29 mouse cellular contexts compared by ENCODE assay signal in genomic region chr11:107135741-107136140, GRCm38 (mm10). TPM values are rescaled to one million over a fixed set of nuclear protein-coding genes. Genes with fewer than 3 reads are reported as not detected.
DNase-seq lines count a peak whose midpoint lies in the region; ATAC-seq lines count a peak whose summit lies in the region.
"Had no signal": no experiment of that assay in that cellular context is flagged by ENCODE, and none has a peak within 500 bp of the region (broad histone marks: within the 10 kb centered on the region; RNA-seq: fewer than 3 reads in every experiment).

No protein-coding gene starts in this region.

- no peak for ATAC-seq in embryonic facial prominence, embryonic 14.5 days (ENCODE audit: low read depth)
- ATAC-seq in granulocyte monocyte progenitor cell, adult 5-6 weeks (replicated peaks; ENCODE audit: poor library complexity, severe bottlenecking), result no peak
- ATAC-seq: forebrain, embryonic 13.5 days; intestine, embryonic 16.5 days; lung, postnatal 0 days; midbrain, embryonic 13.5 days had no signal

- H3K36me3 ChIP-seq in embryonic facial prominence, embryonic 14.5 days (ENCODE audit: control insufficient read depth, insufficient read depth, low read length), result no peaks in the 10 kb centered on the region
- H3K36me3 ChIP-seq in embryonic facial prominence, embryonic 10.5 days (replicated peaks), result no peaks in the 10 kb centered on the region
- H3K36me3 ChIP-seq: hindbrain, embryonic 13.5 days; limb, embryonic 13.5 days; midbrain, embryonic 13.5 days; neural tube, embryonic 13.5 days had no signal

- H3K27me3 ChIP-seq in embryonic facial prominence, embryonic 14.5 days (replicated peaks; ENCODE audit: control insufficient read depth, insufficient read depth, low read length), result no peaks in the 10 kb centered on the region
- H3K27me3 ChIP-seq in embryonic facial prominence, embryonic 10.5 days (replicated peaks; ENCODE audit: low read depth, poor library complexity, severe bottlenecking), result no peaks in the 10 kb centered on the region
- H3K27me3 ChIP-seq: forebrain, embryonic 13.5 days; hindbrain, embryonic 13.5 days; limb, embryonic 13.5 days; megakaryocyte, embryonic 14.5 days; midbrain, embryonic 13.5 days; neural tube, embryonic 13.5 days had no signal

- H3K27ac ChIP-seq in embryonic facial prominence, embryonic 14.5 days (replicated peaks; ENCODE audit: low read depth, low read length), result no peak overlapping the region
- no peak overlapping the region for H3K27ac ChIP-seq in embryonic facial prominence, embryonic 10.5 days (replicated peaks)
- H3K27ac ChIP-seq: forebrain, embryonic 13.5 days; hindbrain, embryonic 13.5 days; kidney, postnatal 0 days; limb, embryonic 13.5 days; midbrain, embryonic 13.5 days; neural tube, embryonic 13.5 days; stomach, postnatal 0 days had no signal

- H3K4me1 ChIP-seq in embryonic facial prominence, embryonic 14.5 days (ENCODE audit: control insufficient read depth, insufficient read depth, low read length), result no peaks in the 10 kb centered on the region
- H3K4me1 ChIP-seq in embryonic facial prominence, embryonic 10.5 days, result peaks cover 12% of the 10 kb centered on the region

- WGBS in embryonic facial prominence, embryonic 14.5 days, result 43% methylated on average over 3 of the region's 3 CpGs
- 53% methylated on average over 3 of the region's 3 CpGs for WGBS in embryonic facial prominence, embryonic 10.5 days

- DNase-seq in embryonic facial prominence, embryonic 14.5 days (ENCODE audit: low spot score), result peak; percentile 25
- no peak for DNase-seq in embryonic facial prominence, embryonic 10.5 days (ENCODE audit: low spot score)
- peak; percentile 71 for DNase-seq in A20 (ENCODE audit: low read depth, low spot score)
- DNase-seq in R1 (ENCODE audit: low read depth, low spot score), result peak; percentile 94
- DNase-seq in thymus, postnatal 10 days (ENCODE audit: low spot score in 2 of 2), result peak; percentile 39 to 52
- DNase-seq in cerebellum, postnatal 25 days, result no peak
- no peak for DNase-seq in layer of hippocampus, adult 9-11 months
- DNase-seq: adrenal gland, postnatal 25 days; cerebellum, adult 11-12 months; cerebellum, adult 9-11 months; gastrocnemius, postnatal 10 days; heart, postnatal 4 days; kidney, adult 8-10 months; kidney, postnatal 4 days; lung, postnatal 4 days; right cerebral cortex, postnatal 25 days had no signal

- H3K4me3 ChIP-seq in embryonic facial prominence, embryonic 14.5 days (ENCODE audit: low read depth, low read length), result no peak overlapping the region
- H3K4me3 ChIP-seq in embryonic facial prominence, embryonic 10.5 days, result no peak overlapping the region
- H3K4me3 ChIP-seq: forebrain, embryonic 13.5 days; hindbrain, embryonic 13.5 days; limb, embryonic 13.5 days; megakaryocyte, embryonic 14.5 days; midbrain, embryonic 13.5 days; neural tube, embryonic 13.5 days had no signal

- H3K4me2 ChIP-seq in embryonic facial prominence, embryonic 14.5 days (ENCODE audit: low read depth, low read length), result no peak overlapping the region
- H3K4me2 ChIP-seq: forebrain, embryonic 13.5 days; heart, embryonic 11.5 days; hindbrain, embryonic 13.5 days; limb, embryonic 13.5 days; liver, embryonic 11.5 days; midbrain, embryonic 13.5 days; neural tube, embryonic 13.5 days had no signal

- no peaks in the 10 kb centered on the region for H3K9me3 ChIP-seq in embryonic facial prominence, embryonic 14.5 days (ENCODE audit: control insufficient read depth, low read length)
- no peaks in the 10 kb centered on the region for H3K9me3 ChIP-seq in embryonic facial prominence, embryonic 10.5 days
- H3K9me3 ChIP-seq: forebrain, embryonic 13.5 days; hindbrain, embryonic 13.5 days; limb, embryonic 13.5 days; midbrain, embryonic 13.5 days; neural tube, embryonic 13.5 days had no signal

- no peak overlapping the region for H3K9ac ChIP-seq in embryonic facial prominence, embryonic 14.5 days (ENCODE audit: low read depth, low read length)
- H3K9ac ChIP-seq: forebrain, embryonic 13.5 days; hindbrain, embryonic 13.5 days; limb, embryonic 13.5 days; midbrain, embryonic 13.5 days; neural tube, embryonic 13.5 days had no signal

RNA-seq across cellular contexts. Expression of gene Bptf, which starts 3.8 kb away (rescaled TPM):
- 34.8 and 37.0 TPM in 2 replicates for polyA plus RNA-seq in embryonic facial prominence, embryonic 14.5 days (2014; fragmentation: Nextera tagmentation; extraction: Ambion mirVana)
- polyA plus RNA-seq in embryonic facial prominence, embryonic 10.5 days (2016; fragmentation: Nextera tagmentation; extraction: Ambion mirVana), result 33.8 and 34.9 TPM in 2 replicates
- total RNA-seq in granulocyte monocyte progenitor cell, adult 5-6 weeks (2014; fragmentation: Nextera tagmentation), result 58.1 and 60.9 TPM in 2 replicates
- 35.6 and 40.9 TPM in 2 replicates for total RNA-seq in granulocyte monocyte progenitor cell, adult 5-6 weeks (2017)

RNA-seq across cellular contexts. Expression of gene Nol11, which starts 53.4 kb away (rescaled TPM):
- 37.4 and 44.0 TPM in 2 replicates for polyA plus RNA-seq in embryonic facial prominence, embryonic 14.5 days (2014; fragmentation: Nextera tagmentation; extraction: Ambion mirVana)
- polyA plus RNA-seq in embryonic facial prominence, embryonic 10.5 days (2016; fragmentation: Nextera tagmentation; extraction: Ambion mirVana), result 70.7 and 73.3 TPM in 2 replicates
- total RNA-seq in granulocyte monocyte progenitor cell, adult 5-6 weeks (2014; fragmentation: Nextera tagmentation), result 35.7 and 59.5 TPM in 2 replicates
- 50.9 and 53.4 TPM in 2 replicates for total RNA-seq in granulocyte monocyte progenitor cell, adult 5-6 weeks (2017)

Comparison
In these comparisons a context has a peak if more than half of its experiments do, and no peak if none do; other contexts are left out.
1. DNase-seq: peak in embryonic facial prominence, embryonic 14.5 days (single experiment), A20 (single experiment), R1 (single experiment) and thymus, postnatal 10 days (2 of 2); none in embryonic facial prominence, embryonic 10.5 days (single experiment), cerebellum, postnatal 25 days (0 of 2) and layer of hippocampus, adult 9-11 months (single experiment).